Mouse (Mus musculus) bone marrow macrophage, adult 2 months (primary cell): ENCODE measurements around the gene Ms4a15.

Experiments
- CTCF ChIP-seq: IDR thresholded peaks from 2 replicates; pipeline ENCODE4 v1.5.1; 2012; ENCODE audit warnings: low read depth, mild to moderate bottlenecking, low read length, moderate library complexity
- POLR2A ChIP-seq: IDR thresholded peaks from 2 replicates; pipeline ENCODE4 v1.6.1; 2012; ENCODE audit warnings: mild to moderate bottlenecking, low read depth, low read length, borderline replicate concordance

DNA sequence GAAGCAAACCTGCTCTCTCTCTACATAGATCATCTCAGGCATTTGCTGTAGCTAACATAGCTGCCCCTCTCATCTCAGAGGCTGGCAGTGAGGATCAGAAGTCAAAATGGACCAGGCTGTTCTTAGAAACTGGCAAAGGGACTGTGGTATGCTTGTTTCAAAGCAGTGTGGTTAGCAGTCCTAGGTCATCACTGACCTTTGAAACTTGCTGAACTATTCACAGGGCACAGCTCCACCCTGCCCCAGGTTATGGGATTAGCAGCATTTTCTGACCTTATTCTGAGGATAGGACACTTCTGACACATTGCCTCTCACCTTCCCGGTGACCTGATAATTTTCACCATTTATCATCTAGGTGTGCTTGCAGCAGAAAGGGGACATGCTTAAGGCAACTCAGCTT, 4.5 kb downstream of the Ms4a15 start:
- TF ChIP-seq CTCF: no peak
- no peak for TF ChIP-seq POLR2A
